Comparison of ENCODE assay signal across 23 mouse cellular contexts in genomic region chr3:93202499-93202898, GRCm38 (mm10). TPM values are rescaled to one million over a fixed set of nuclear protein-coding genes. Genes with fewer than 3 reads are reported as not detected.
"Had no signal": no experiment of that assay in that cellular context is flagged by ENCODE, and none has a peak within 500 bp of the region (broad histone marks: within the 10 kb centered on the region; RNA-seq: fewer than 3 reads in every experiment).

No protein-coding gene starts in this region.

- H3K27me3 ChIP-seq: midbrain, embryonic 12.5 days; neural tube, embryonic 13.5 days; neural tube, embryonic 15.5 days; stomach, embryonic 15.5 days had no signal

- H3K4me3 ChIP-seq: midbrain, embryonic 10.5 days; midbrain, embryonic 12.5 days; myocyte; neural tube, embryonic 13.5 days; neural tube, embryonic 15.5 days; stomach, embryonic 15.5 days had no signal

- H3K27ac ChIP-seq: midbrain, embryonic 10.5 days; midbrain, embryonic 12.5 days; neural tube, embryonic 13.5 days; neural tube, embryonic 15.5 days; stomach, embryonic 15.5 days; stomach, postnatal 0 days had no signal

- H3K4me2 ChIP-seq: lung, embryonic 14.5 days; midbrain, embryonic 12.5 days; neural tube, embryonic 13.5 days; neural tube, embryonic 15.5 days; stomach, embryonic 15.5 days had no signal

- H3K36me3 ChIP-seq: midbrain, embryonic 10.5 days; midbrain, embryonic 12.5 days; neural tube, embryonic 13.5 days; neural tube, embryonic 15.5 days; stomach, embryonic 15.5 days had no signal

- H3K4me1 ChIP-seq: midbrain, embryonic 10.5 days; midbrain, embryonic 12.5 days; neural tube, embryonic 13.5 days; neural tube, embryonic 15.5 days; stomach, embryonic 15.5 days had no signal

- H3K9me3 ChIP-seq: stomach, embryonic 15.5 days had no signal

- H3K9ac ChIP-seq: lung, embryonic 14.5 days; midbrain, embryonic 12.5 days; neural tube, embryonic 13.5 days; neural tube, embryonic 15.5 days; stomach, embryonic 15.5 days had no signal

- DNase-seq: lung, adult 18-20 months; lung, embryonic 14.5 days; lung, postnatal 10 days; lung, postnatal 4 days; right cerebral cortex, postnatal 14 days; thymus, adult 2 months; thymus, postnatal 25 days; thymus, postnatal 4 days had no signal

- ATAC-seq: midbrain, embryonic 16.5 days had no signal

RNA-seq across cellular contexts. Expression of gene Flg2, which starts 5.4 kb away (rescaled TPM):
- total RNA-seq: megakaryocyte, adult 5-6 weeks; megakaryocyte-erythroid progenitor cell, adult 5-6 weeks had no signal
- polyA plus RNA-seq: lung, embryonic 14.5 days; lung, embryonic 16.5 days; midbrain, embryonic 10.5 days; midbrain, embryonic 12.5 days; midbrain, embryonic 16.5 days; myocyte; neural tube, embryonic 11.5 days; neural tube, embryonic 13.5 days; neural tube, embryonic 15.5 days; spleen, adult 2 months; stomach, embryonic 15.5 days; testis, adult 2 months; urinary bladder, adult 2 months had no signal

RNA-seq across cellular contexts. Expression of gene Crnn, which starts 57.9 kb away (rescaled TPM):
- total RNA-seq: megakaryocyte, adult 5-6 weeks; megakaryocyte-erythroid progenitor cell, adult 5-6 weeks had no signal
- polyA plus RNA-seq: lung, embryonic 14.5 days; lung, embryonic 16.5 days; midbrain, embryonic 10.5 days; midbrain, embryonic 12.5 days; midbrain, embryonic 16.5 days; myocyte; neural tube, embryonic 11.5 days; neural tube, embryonic 13.5 days; neural tube, embryonic 15.5 days; spleen, adult 2 months; testis, adult 2 months; urinary bladder, adult 2 months had no signal
